Mouse (Mus musculus): ENCODE results near the gene Acsm4. TPM values are rescaled to one million over a fixed set of nuclear protein-coding genes. Genes with fewer than 3 reads are reported as not detected.

Gene Acsm4
- polyA plus RNA-seq (2011; ENCODE audit: insufficient read depth, insufficient read length, low replicate concordance, missing spikeins) = not detected in 2 replicates

- H3K4me1 ChIP-seq (ENCODE audit: control insufficient read depth, insufficient read depth, low read length) = no peaks in the 10 kb centered on the region
- no peak within 1 kb of the TSS for H3K4me3 ChIP-seq (replicated peaks; ENCODE audit: control insufficient read depth, low read depth, low read length)
- 71% methylated on average over 5 of the region's 5 CpGs for WGBS
- no peak within 1 kb of the TSS for H3K27ac ChIP-seq (ENCODE audit: control insufficient read depth, insufficient read depth, low read depth, low read length, poor library complexity)
- TF ChIP-seq POLR2A (IDR thresholded peaks at IDR 0.05; ENCODE audit: borderline replicate concordance, control insufficient read depth, low read depth, low read length) (no peak), CTCF (IDR thresholded peaks at IDR 0.05; ENCODE audit: control insufficient read depth, insufficient read depth, low read length) (no peak)
Measured at GRCm38 (mm10) chr7:119689726-119690125, at the start of gene Acsm4. Gene Acsm4 (plus strand): TSS chr7:119690026.

DNA sequence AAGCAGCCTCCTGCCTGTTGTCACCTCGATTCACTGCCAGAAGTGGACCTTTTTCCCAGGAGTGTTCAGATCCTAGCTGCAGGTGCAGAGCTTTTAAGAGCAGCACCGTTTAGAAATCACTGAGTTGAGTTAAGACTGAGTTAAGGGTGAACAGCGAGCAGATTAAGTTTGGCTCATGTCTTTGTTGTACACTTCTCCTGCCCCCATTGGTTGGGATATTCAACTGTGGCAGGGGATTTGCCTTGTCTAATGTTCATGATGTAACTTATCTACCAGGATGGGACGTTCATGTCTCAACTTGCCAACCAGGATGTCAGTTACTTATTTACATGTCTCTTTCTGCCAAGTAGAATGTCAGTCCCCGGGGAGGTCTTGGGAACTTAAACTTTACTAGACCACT lies 47.5 kb upstream of the Acsm4 start:
- Histone ChIP-seq H3K4me1 (ENCODE audit: control insufficient read depth, insufficient read depth, low read length) (no peaks in the 10 kb centered on the region), H3K27ac (ENCODE audit: control insufficient read depth, insufficient read depth, low read depth, low read length, poor library complexity) (no peak overlapping the region), H3K4me3 (replicated peaks; ENCODE audit: control insufficient read depth, low read depth, low read length) (no peak overlapping the region)
- TF ChIP-seq CTCF (IDR thresholded peaks at IDR 0.05; ENCODE audit: control insufficient read depth, insufficient read depth, low read length) (no peak), POLR2A (IDR thresholded peaks at IDR 0.05; ENCODE audit: borderline replicate concordance, control insufficient read depth, low read depth, low read length) (no peak)
- WGBS = 72% methylated on average over 5 of the region's 5 CpGs

GRCm38 (mm10) chr7:119667893-119668292 lies 21.9 kb upstream of the Acsm4 start:
- 68% methylated on average over 3 of the region's 3 CpGs for WGBS
- no peak overlapping the region for H3K4me3 ChIP-seq (replicated peaks; ENCODE audit: control insufficient read depth, low read depth, low read length)
- H3K4me1 ChIP-seq (ENCODE audit: control insufficient read depth, insufficient read depth, low read length) = no peaks in the 10 kb centered on the region
- TF ChIP-seq POLR2A (IDR thresholded peaks at IDR 0.05; ENCODE audit: borderline replicate concordance, control insufficient read depth, low read depth, low read length) (no peak), CTCF (IDR thresholded peaks at IDR 0.05; ENCODE audit: control insufficient read depth, insufficient read depth, low read length) (no peak)
- H3K27ac ChIP-seq (ENCODE audit: control insufficient read depth, insufficient read depth, low read depth, low read length, poor library complexity) = no peak overlapping the region

DNA sequence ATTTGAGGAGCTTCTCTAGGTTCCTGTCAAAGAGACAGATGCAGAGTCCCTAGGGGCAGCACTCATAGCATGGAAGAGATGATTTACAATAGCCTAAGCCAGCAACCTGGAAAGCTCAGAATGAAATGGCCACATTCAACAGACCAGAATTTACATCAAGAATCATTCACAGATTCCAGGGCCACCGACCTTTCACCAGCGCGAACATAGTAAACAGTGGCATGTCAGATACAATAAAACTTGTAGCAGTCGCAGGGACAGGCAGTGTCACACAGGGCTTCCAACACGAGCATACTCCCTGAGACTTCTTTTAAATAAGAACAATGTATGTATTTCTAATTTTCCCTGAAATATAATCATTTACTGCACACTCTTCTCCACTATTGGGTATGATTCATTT lies 19.4 kb upstream of the Acsm4 start:
- 72% methylated on average over 5 of the region's 5 CpGs for WGBS
- Histone ChIP-seq H3K27ac (ENCODE audit: control insufficient read depth, insufficient read depth, low read depth, low read length, poor library complexity) (no peak overlapping the region), H3K4me1 (ENCODE audit: control insufficient read depth, insufficient read depth, low read length) (no peaks in the 10 kb centered on the region), H3K4me3 (replicated peaks; ENCODE audit: control insufficient read depth, low read depth, low read length) (no peak overlapping the region)
- no peak for TF ChIP-seq CTCF (IDR thresholded peaks at IDR 0.05; ENCODE audit: control insufficient read depth, insufficient read depth, low read length)
- no peak for TF ChIP-seq POLR2A (IDR thresholded peaks at IDR 0.05; ENCODE audit: borderline replicate concordance, control insufficient read depth, low read depth, low read length)

DNA sequence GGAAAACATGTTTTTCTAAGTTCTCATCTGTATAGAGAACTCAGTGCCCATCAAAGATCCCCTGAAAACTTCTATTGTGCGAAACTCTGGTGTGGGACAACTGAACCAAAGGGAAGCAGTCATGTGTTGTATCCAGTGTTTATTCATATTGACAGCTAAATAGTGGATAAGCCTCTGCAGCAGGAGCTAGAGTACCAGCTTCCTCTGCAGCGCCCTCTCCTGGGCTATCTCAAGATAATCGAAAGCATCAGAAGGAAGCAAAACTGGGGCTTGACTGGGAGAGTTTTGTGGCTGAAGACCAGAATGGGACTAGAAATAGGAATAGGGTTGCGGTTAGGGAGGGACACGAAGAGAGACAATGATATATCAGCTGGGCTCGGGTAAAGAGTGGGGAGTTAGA lies 18.9 kb upstream of the Acsm4 start:
- 39% methylated on average over 6 of the region's 6 CpGs for WGBS
- no peak for TF ChIP-seq POLR2A (IDR thresholded peaks at IDR 0.05; ENCODE audit: borderline replicate concordance, control insufficient read depth, low read depth, low read length)
- TF ChIP-seq CTCF (IDR thresholded peaks at IDR 0.05; ENCODE audit: control insufficient read depth, insufficient read depth, low read length) = no peak
- Histone ChIP-seq H3K27ac (ENCODE audit: control insufficient read depth, insufficient read depth, low read depth, low read length, poor library complexity) (no peak overlapping the region), H3K4me1 (ENCODE audit: control insufficient read depth, insufficient read depth, low read length) (no peaks in the 10 kb centered on the region), H3K4me3 (replicated peaks; ENCODE audit: control insufficient read depth, low read depth, low read length) (no peak overlapping the region)

DNA sequence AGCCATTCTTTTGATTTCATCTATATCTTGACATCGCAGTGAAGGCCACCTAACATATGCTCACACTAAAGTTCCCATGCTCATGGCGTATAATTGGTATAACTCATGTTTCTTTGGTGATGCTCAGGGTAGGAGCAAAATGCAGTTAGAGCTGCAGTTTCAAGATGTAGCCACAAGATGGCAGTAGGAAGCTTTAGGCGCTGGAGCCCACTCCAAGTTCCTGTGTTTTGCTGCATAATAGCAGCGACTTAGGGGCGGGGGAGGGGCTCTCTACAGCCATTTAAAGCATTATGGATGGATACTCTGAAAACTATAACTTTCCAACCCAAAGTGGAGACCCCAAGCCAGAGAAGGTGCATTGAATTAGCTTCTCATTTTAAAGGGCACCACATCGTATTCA lies 16.4 kb upstream of the Acsm4 start:
- TF ChIP-seq POLR2A (IDR thresholded peaks at IDR 0.05; ENCODE audit: borderline replicate concordance, control insufficient read depth, low read depth, low read length) (no peak), CTCF (IDR thresholded peaks at IDR 0.05; ENCODE audit: control insufficient read depth, insufficient read depth, low read length) (peak; percentile 62)
- H3K4me1 ChIP-seq (ENCODE audit: control insufficient read depth, insufficient read depth, low read length) = no peaks in the 10 kb centered on the region
- H3K4me3 ChIP-seq (replicated peaks; ENCODE audit: control insufficient read depth, low read depth, low read length) = no peak overlapping the region
- H3K27ac ChIP-seq (ENCODE audit: control insufficient read depth, insufficient read depth, low read depth, low read length, poor library complexity) = no peak overlapping the region
- 12% methylated on average over 6 of the region's 6 CpGs for WGBS

- no peak overlapping the region for H3K27ac ChIP-seq (ENCODE audit: control insufficient read depth, insufficient read depth, low read depth, low read length, poor library complexity)
- WGBS = 67% methylated on average over 8 of the region's 8 CpGs
Measured at GRCm38 (mm10) chr7:119680107-119680506, 9.7 kb upstream of the Acsm4 start.

GRCm38 (mm10) chr7:119682699-119683098 lies 7.1 kb upstream of the Acsm4 start:
- TF ChIP-seq POLR2A (IDR thresholded peaks at IDR 0.05; ENCODE audit: borderline replicate concordance, control insufficient read depth, low read depth, low read length) (no peak), CTCF (IDR thresholded peaks at IDR 0.05; ENCODE audit: control insufficient read depth, insufficient read depth, low read length) (no peak)
- H3K4me1 ChIP-seq (ENCODE audit: control insufficient read depth, insufficient read depth, low read length) = no peaks in the 10 kb centered on the region
- WGBS = 46% methylated on average over 4 of the region's 4 CpGs
- H3K4me3 ChIP-seq (replicated peaks; ENCODE audit: control insufficient read depth, low read depth, low read length) = no peak overlapping the region
- H3K27ac ChIP-seq (ENCODE audit: control insufficient read depth, insufficient read depth, low read depth, low read length, poor library complexity) = no peak overlapping the region

More at GRCm38 (mm10) chr7:119680107-119680506, 9.7 kb upstream of the Acsm4 start:
- no peak overlapping the region for H3K4me3 ChIP-seq (replicated peaks; ENCODE audit: control insufficient read depth, low read depth, low read length)
- no peaks in the 10 kb centered on the region for H3K4me1 ChIP-seq (ENCODE audit: control insufficient read depth, insufficient read depth, low read length)
- TF ChIP-seq CTCF (IDR thresholded peaks at IDR 0.05; ENCODE audit: control insufficient read depth, insufficient read depth, low read length) (no peak), POLR2A (IDR thresholded peaks at IDR 0.05; ENCODE audit: borderline replicate concordance, control insufficient read depth, low read depth, low read length) (no peak)

GRCm38 (mm10) chr7:119692302-119692701 lies 2.5 kb downstream of the Acsm4 start:
- WGBS = 75% methylated on average over 4 of the region's 4 CpGs
- no peak overlapping the region for H3K27ac ChIP-seq (ENCODE audit: control insufficient read depth, insufficient read depth, low read depth, low read length, poor library complexity)
- no peaks in the 10 kb centered on the region for H3K4me1 ChIP-seq (ENCODE audit: control insufficient read depth, insufficient read depth, low read length)
- H3K4me3 ChIP-seq (replicated peaks; ENCODE audit: control insufficient read depth, low read depth, low read length) = no peak overlapping the region
- no peak for TF ChIP-seq POLR2A (IDR thresholded peaks at IDR 0.05; ENCODE audit: borderline replicate concordance, control insufficient read depth, low read depth, low read length)
- no peak for TF ChIP-seq CTCF (IDR thresholded peaks at IDR 0.05; ENCODE audit: control insufficient read depth, insufficient read depth, low read length)
